Mouse (Mus musculus) limb, embryonic 13.5 days (tissue): ENCODE data around the gene Gm17581. TPM values are rescaled to one million over a fixed set of nuclear protein-coding genes. Genes with fewer than 3 reads are reported as not detected.
A peak's percentile ranks its signal among the peaks of the same experiment; 100 is the strongest.

ENCODE experiments used
- ATAC-seq: fragments of 200-750 bp; cut with Nextera tagmentation; 2 replicates; pipeline ENCODE4 v1.8.0; 2017; ENCODE audit warnings: low read depth, moderate number of reproducible peaks, moderate TSS enrichment; ENCODE audit not compliant: low FRiP score
- H3K27ac ChIP-seq: fragments of 300-500 bp; sonication (generic); 2 replicates; pipeline ENCODE4 v1.5.1; 2015; ENCODE audit warnings: inconsistent platforms, mild to moderate bottlenecking, moderate library complexity
- H3K27me3 ChIP-seq: fragments of 300-500 bp; sonication (generic); 2 replicates; pipeline ENCODE4 v1.6.1; 2015; ENCODE audit warnings: mild to moderate bottlenecking, inconsistent platforms
- H3K36me3 ChIP-seq: fragments of 300-500 bp; sonication (generic); 2 replicates; pipeline ENCODE4 v1.6.1; 2015; ENCODE audit warnings: inconsistent platforms, mild to moderate bottlenecking, moderate library complexity
- H3K4me1 ChIP-seq: fragments of 300-500 bp; sonication (generic); 2 replicates; pipeline ENCODE4 v1.6.1; 2015; ENCODE audit warnings: inconsistent platforms
- H3K4me2 ChIP-seq: fragments of 300-500 bp; sonication (generic); replicated peaks from 2 replicates; pipeline ENCODE4 v1.6.1; 2015; ENCODE audit warnings: inconsistent platforms, mild to moderate bottlenecking, moderate library complexity
- H3K4me3 ChIP-seq: fragments of 300-500 bp; sonication (generic); 2 replicates; pipeline ENCODE4 v1.5.1; 2015; ENCODE audit warnings: moderate library complexity, mild to moderate bottlenecking, inconsistent platforms
- H3K9ac ChIP-seq: fragments of 300-500 bp; sonication (generic); 2 replicates; pipeline ENCODE4 v1.6.1; 2015; ENCODE audit warnings: mild to moderate bottlenecking, inconsistent platforms
- H3K9me3 ChIP-seq: fragments of 300-500 bp; sonication (generic); 2 replicates; pipeline ENCODE4 v1.6.1; 2016; ENCODE audit warnings: inconsistent platforms
- whole genome bisulfite sequencing: fragments of 180-500 bp; shearing (Covaris S2); methylation state at CpG from one replicate; pipeline ENCODE4 v1.1.7; 2015; 5-methylcytosine and 5-hydroxymethylcytosine counted together
- polyA plus RNA-seq: library from polyadenylated mRNA; unstranded; fragments of >200 nt; fragmentation: Nextera tagmentation; extraction: Ambion mirVana; gene quantifications from 2 replicates; pipeline ENCODE4 v1.2.1, GENCODE M21; 2015

The Gm17581 gene
- polyA plus RNA-seq, 1 experiment from 2014 or later = not detected

GRCm38 (mm10) chr2:155764679-155765418 is 29.2 kb upstream of the Gm17581 start:
- H3K9ac ChIP-seq = no peak overlapping the region
- no peak overlapping the region for H3K4me2 ChIP-seq
- no peak overlapping the region for H3K4me3 ChIP-seq
- WGBS = 54% methylated on average over 13 of the region's 13 CpGs
- peak; percentile 73 for ATAC-seq
- no peak overlapping the region for H3K27ac ChIP-seq
- H3K4me1 ChIP-seq = no peaks in the 10 kb centered on the region
- 0 out of 2 replicates have a peak, but pooled peaks cover 3% of the 10 kb centered on the region for H3K27me3 ChIP-seq
- no peaks in the 10 kb centered on the region for H3K9me3 ChIP-seq
- no peaks in the 10 kb centered on the region for H3K36me3 ChIP-seq

GRCm38 (mm10) chr2:155756855-155757566 is 21.3 kb upstream of the Gm17581 start:
- H3K4me1 ChIP-seq = no peaks in the 10 kb centered on the region
- H3K4me2 ChIP-seq = no peak overlapping the region
- H3K36me3 ChIP-seq = no peaks in the 10 kb centered on the region
- H3K9ac ChIP-seq = no peak overlapping the region
- H3K4me3 ChIP-seq = no peak overlapping the region
- no peaks in the 10 kb centered on the region for H3K9me3 ChIP-seq
- no peak for ATAC-seq
- H3K27me3 ChIP-seq = 0 out of 2 replicates have a peak, but pooled peaks cover 11% of the 10 kb centered on the region
- no peak overlapping the region for H3K27ac ChIP-seq
- WGBS = 50% methylated on average over 14 of the region's 14 CpGs

- no peak for ATAC-seq
Observed at GRCm38 (mm10) chr2:155755746-155756145, 20.1 kb upstream of the Gm17581 start.

GRCm38 (mm10) chr2:155751014-155751786 is 15.5 kb upstream of the Gm17581 start, which contains the start of gene Procr:
Procr (plus strand) TSS chr2:155751117.
- 2% methylated on average over 25 of the region's 25 CpGs for WGBS
- peak; percentile 73 for ATAC-seq
- peak within 1 kb of the TSS; percentile 79 for H3K4me2 ChIP-seq

More at GRCm38 (mm10) chr2:155755746-155756145, 20.1 kb upstream of the Gm17581 start:
- no peak overlapping the region for H3K27ac ChIP-seq
- no peak overlapping the region for H3K9ac ChIP-seq
- no peak overlapping the region for H3K4me3 ChIP-seq
- 3% methylated on average over 1 of the region's 1 CpGs for WGBS
- H3K27me3 ChIP-seq = 0 out of 2 replicates have a peak, but pooled peaks cover 13% of the 10 kb centered on the region
- no peaks in the 10 kb centered on the region for H3K9me3 ChIP-seq
- H3K36me3 ChIP-seq = no peaks in the 10 kb centered on the region
- peaks cover 6% of the 10 kb centered on the region for H3K4me1 ChIP-seq
- H3K4me2 ChIP-seq = no peak overlapping the region

GRCm38 (mm10) chr2:155749394-155749793 is 13.7 kb upstream of the Gm17581 start:
- 0 out of 2 replicates have a peak, but pooled peaks cover 11% of the 10 kb centered on the region for H3K27me3 ChIP-seq
- 84% methylated on average over 4 of the region's 4 CpGs for WGBS
- no peak overlapping the region for H3K4me2 ChIP-seq
- no peak overlapping the region for H3K4me3 ChIP-seq
- H3K9ac ChIP-seq = no peak overlapping the region
- peaks cover 6% of the 10 kb centered on the region for H3K4me1 ChIP-seq
- H3K9me3 ChIP-seq = no peaks in the 10 kb centered on the region
- no peak for ATAC-seq
- H3K36me3 ChIP-seq = no peaks in the 10 kb centered on the region
- no peak overlapping the region for H3K27ac ChIP-seq

More at GRCm38 (mm10) chr2:155751014-155751786, 15.5 kb upstream of the Gm17581 start, which contains the start of gene Procr:
- Histone ChIP-seq H3K27ac (no peak within 1 kb of the TSS), H3K36me3 (no peaks in the 10 kb centered on the region), H3K9ac (peak within 1 kb of the TSS; percentile 63), H3K4me3 (peak within 1 kb of the TSS; percentile 45), H3K9me3 (no peaks in the 10 kb centered on the region), H3K4me1 (peaks cover 6% of the 10 kb centered on the region), H3K27me3 (0 out of 2 replicates have a peak, but pooled peaks cover 11% of the 10 kb centered on the region)

GRCm38 (mm10) chr2:155745487-155745886 is 9.8 kb upstream of the Gm17581 start:
- no peak overlapping the region for H3K4me2 ChIP-seq
- ATAC-seq = no peak
- 61% methylated on average over 3 of the region's 3 CpGs for WGBS
- H3K36me3 ChIP-seq = no peaks in the 10 kb centered on the region
- H3K9ac ChIP-seq = no peak overlapping the region
- 0 out of 2 replicates have a peak, but pooled peaks cover 4% of the 10 kb centered on the region for H3K4me1 ChIP-seq
- H3K9me3 ChIP-seq = no peaks in the 10 kb centered on the region
- H3K27me3 ChIP-seq = no peaks in the 10 kb centered on the region
- no peak overlapping the region for H3K27ac ChIP-seq
- H3K4me3 ChIP-seq = no peak overlapping the region

- Histone ChIP-seq H3K4me1 (0 out of 2 replicates have a peak, but pooled peaks cover 4% of the 10 kb centered on the region), H3K4me3 (no peak overlapping the region), H3K27me3 (no peaks in the 10 kb centered on the region), H3K27ac (no peak overlapping the region), H3K36me3 (no peaks in the 10 kb centered on the region), H3K9me3 (no peaks in the 10 kb centered on the region), H3K9ac (no peak overlapping the region), H3K4me2 (no peak overlapping the region)
- no peak for ATAC-seq
- WGBS = 85% methylated on average over 9 of the region's 9 CpGs
Observed at GRCm38 (mm10) chr2:155743351-155743750, 7.7 kb upstream of the Gm17581 start.

GRCm38 (mm10) chr2:155742931-155743337 is 7.3 kb upstream of the Gm17581 start:
- Histone ChIP-seq H3K9me3 (no peaks in the 10 kb centered on the region), H3K36me3 (no peaks in the 10 kb centered on the region), H3K4me3 (no peak overlapping the region), H3K4me1 (0 out of 2 replicates have a peak, but pooled peaks cover 4% of the 10 kb centered on the region), H3K27me3 (no peaks in the 10 kb centered on the region), H3K4me2 (no peak overlapping the region), H3K9ac (no peak overlapping the region), H3K27ac (no peak overlapping the region)
- no peak for ATAC-seq
- 81% methylated on average over 12 of the region's 12 CpGs for WGBS

- Histone ChIP-seq H3K27me3 (no peaks in the 10 kb centered on the region), H3K4me1 (0 out of 2 replicates have a peak, but pooled peaks cover 4% of the 10 kb centered on the region), H3K9me3 (no peaks in the 10 kb centered on the region), H3K4me3 (no peak overlapping the region), H3K4me2 (no peak overlapping the region), H3K36me3 (no peaks in the 10 kb centered on the region), H3K9ac (no peak overlapping the region), H3K27ac (no peak overlapping the region)
- ATAC-seq = no peak
- WGBS = 84% methylated on average over 11 of the region's 11 CpGs
Observed at GRCm38 (mm10) chr2:155742211-155742610, 6.5 kb upstream of the Gm17581 start.

GRCm38 (mm10) chr2:155737803-155738202 is 2.1 kb upstream of the Gm17581 start:
- Histone ChIP-seq H3K36me3 (no peaks in the 10 kb centered on the region), H3K27ac (no peak overlapping the region), H3K27me3 (no peaks in the 10 kb centered on the region), H3K4me2 (no peak overlapping the region), H3K4me3 (no peak overlapping the region), H3K4me1 (0 out of 2 replicates have a peak, but pooled peaks cover 2% of the 10 kb centered on the region), H3K9me3 (no peaks in the 10 kb centered on the region), H3K9ac (no peak overlapping the region)
- ATAC-seq = no peak
- WGBS = 82% methylated on average over 9 of the region's 9 CpGs

GRCm38 (mm10) chr2:155736936-155737335 is 1.3 kb upstream of the Gm17581 start:
- no peak for ATAC-seq
- no peak overlapping the region for H3K4me2 ChIP-seq
- H3K36me3 ChIP-seq = no peaks in the 10 kb centered on the region
- no peak overlapping the region for H3K4me3 ChIP-seq
- H3K27me3 ChIP-seq = no peaks in the 10 kb centered on the region
- H3K27ac ChIP-seq = no peak overlapping the region
- WGBS = 72% methylated on average over 6 of the region's 6 CpGs
- H3K9me3 ChIP-seq = no peaks in the 10 kb centered on the region
- H3K9ac ChIP-seq = no peak overlapping the region
- H3K4me1 ChIP-seq = no peaks in the 10 kb centered on the region
